ENCODE assay signal across 13 mouse cellular contexts in genomic region chr12:70648179-70648811, GRCm38 (mm10).
A peak's percentile ranks its signal among the peaks of the same experiment; 100 is the strongest.
DNase-seq lines count a peak whose midpoint lies in the region; ATAC-seq and TF ChIP-seq lines count a peak whose summit lies in the region.
"Had no signal": no experiment of that assay in that cellular context is flagged by ENCODE, and none has a peak within 500 bp of the region (broad histone marks: within the 10 kb centered on the region; RNA-seq: fewer than 3 reads in every experiment).

No protein-coding gene starts in this region.

- DNase-seq in heart, adult 18-20 months, result peak; percentile 54 to 67
- DNase-seq in heart, postnatal 25 days (ENCODE audit: low spot score), result no peak
- DNase-seq in midbrain, embryonic 11.5 days (ENCODE audit: low spot score, missing footprints), result peak; percentile 64
- DNase-seq in stomach, postnatal 0 days (ENCODE audit: low spot score), result no peak
- DNase-seq in gastrocnemius, adult 8-10 months (ENCODE audit: low spot score in 2 of 2), result no peak
- no peak for DNase-seq in forebrain, embryonic 14.5 days (ENCODE audit: low spot score)
- DNase-seq: thymus, postnatal 14 days had no signal

- no peak overlapping the region for H3K9ac ChIP-seq in midbrain, embryonic 11.5 days (ENCODE audit: low read length)
- no peak overlapping the region for H3K9ac ChIP-seq in midbrain, embryonic 13.5 days (replicated peaks)
- no peak overlapping the region for H3K9ac ChIP-seq in heart, embryonic 13.5 days
- no peak overlapping the region for H3K9ac ChIP-seq in stomach, postnatal 0 days (ENCODE audit: low read length)
- H3K9ac ChIP-seq in forebrain, embryonic 14.5 days (ENCODE audit: low read length), result no peak overlapping the region
- H3K9ac ChIP-seq: midbrain, embryonic 12.5 days; neural tube, embryonic 13.5 days had no signal

- H3K9me3 ChIP-seq in midbrain, embryonic 11.5 days (ENCODE audit: control insufficient read depth, low read length), result no peaks in the 10 kb centered on the region
- no peaks in the 10 kb centered on the region for H3K9me3 ChIP-seq in midbrain, embryonic 13.5 days
- H3K9me3 ChIP-seq in heart, embryonic 13.5 days, result no peaks in the 10 kb centered on the region
- no peaks in the 10 kb centered on the region for H3K9me3 ChIP-seq in stomach, postnatal 0 days (ENCODE audit: control insufficient read depth, low read length)
- H3K9me3 ChIP-seq in forebrain, embryonic 14.5 days (replicated peaks; ENCODE audit: control insufficient read depth, low read length), result no peaks in the 10 kb centered on the region
- H3K9me3 ChIP-seq: midbrain, embryonic 12.5 days; neural tube, embryonic 13.5 days had no signal

- H3K36me3 ChIP-seq in midbrain, embryonic 11.5 days (ENCODE audit: control insufficient read depth, insufficient read depth, low read length), result no peaks in the 10 kb centered on the region
- H3K36me3 ChIP-seq in midbrain, embryonic 13.5 days, result no peaks in the 10 kb centered on the region
- no peaks in the 10 kb centered on the region for H3K36me3 ChIP-seq in heart, embryonic 13.5 days
- no peaks in the 10 kb centered on the region for H3K36me3 ChIP-seq in stomach, postnatal 0 days (ENCODE audit: control insufficient read depth, insufficient read depth, low read length)
- no peaks in the 10 kb centered on the region for H3K36me3 ChIP-seq in forebrain, embryonic 14.5 days (ENCODE audit: control insufficient read depth, insufficient read depth, low read length)
- H3K36me3 ChIP-seq: midbrain, embryonic 12.5 days; neural tube, embryonic 13.5 days had no signal

- ATAC-seq in midbrain, embryonic 11.5 days (ENCODE audit: low FRiP score), result no peak
- ATAC-seq in midbrain, embryonic 13.5 days, result no peak
- ATAC-seq in heart, embryonic 13.5 days (ENCODE audit: extremely low read depth, insufficient number of reproducible peaks, low FRiP score, low TSS enrichment), result no peak
- ATAC-seq in stomach, postnatal 0 days (ENCODE audit: low FRiP score, low TSS enrichment), result 0 out of 2 replicates have a peak, but pooled peaks have one; percentile 32
- no peak for ATAC-seq in forebrain, embryonic 14.5 days
- ATAC-seq: intestine, postnatal 0 days had no signal

- no peak overlapping the region for H3K4me2 ChIP-seq in midbrain, embryonic 11.5 days
- no peak overlapping the region for H3K4me2 ChIP-seq in midbrain, embryonic 13.5 days (replicated peaks)
- H3K4me2 ChIP-seq in heart, embryonic 13.5 days, result no peak overlapping the region
- no peak overlapping the region for H3K4me2 ChIP-seq in stomach, postnatal 0 days (replicated peaks; ENCODE audit: low read depth)
- H3K4me2 ChIP-seq in forebrain, embryonic 14.5 days (ENCODE audit: low read length), result no peak overlapping the region
- H3K4me2 ChIP-seq: liver, embryonic 11.5 days; midbrain, embryonic 12.5 days; neural tube, embryonic 13.5 days had no signal

- H3K4me3 ChIP-seq in midbrain, embryonic 11.5 days (ENCODE audit: low read depth, low read length), result no peak overlapping the region
- H3K4me3 ChIP-seq in midbrain, embryonic 13.5 days (replicated peaks), result no peak overlapping the region
- no peak overlapping the region for H3K4me3 ChIP-seq in heart, embryonic 13.5 days
- no peak overlapping the region for H3K4me3 ChIP-seq in stomach, postnatal 0 days (ENCODE audit: low read depth, low read length)
- no peak overlapping the region for H3K4me3 ChIP-seq in forebrain, embryonic 14.5 days (ENCODE audit: low read depth, low read length)
- H3K4me3 ChIP-seq: midbrain, embryonic 12.5 days; neural tube, embryonic 13.5 days had no signal

- no peaks in the 10 kb centered on the region for H3K4me1 ChIP-seq in midbrain, embryonic 11.5 days (ENCODE audit: control insufficient read depth, insufficient read depth, low read length)
- no peaks in the 10 kb centered on the region for H3K4me1 ChIP-seq in midbrain, embryonic 13.5 days (replicated peaks)
- H3K4me1 ChIP-seq in heart, embryonic 13.5 days, result peaks cover 50% of the 10 kb centered on the region
- H3K4me1 ChIP-seq in stomach, postnatal 0 days (replicated peaks; ENCODE audit: control insufficient read depth, insufficient read depth), result no peaks in the 10 kb centered on the region; the same call in 1 of the 2 replicates
- H3K4me1 ChIP-seq in forebrain, embryonic 14.5 days (ENCODE audit: control insufficient read depth, insufficient read depth, low read length), result no peaks in the 10 kb centered on the region
- H3K4me1 ChIP-seq: midbrain, embryonic 12.5 days; neural tube, embryonic 13.5 days had no signal

- H3K27ac ChIP-seq in midbrain, embryonic 11.5 days (ENCODE audit: low read depth, low read length), result no peak overlapping the region
- no peak overlapping the region for H3K27ac ChIP-seq in midbrain, embryonic 13.5 days
- peak overlapping the region; percentile 78 for H3K27ac ChIP-seq in heart, embryonic 13.5 days (replicated peaks)
- peak overlapping the region; percentile 63 for H3K27ac ChIP-seq in stomach, postnatal 0 days (replicated peaks)
- H3K27ac ChIP-seq in forebrain, embryonic 14.5 days (ENCODE audit: low read depth, low read length), result no peak overlapping the region
- H3K27ac ChIP-seq: midbrain, embryonic 12.5 days; neural tube, embryonic 13.5 days had no signal

- no peaks in the 10 kb centered on the region for H3K27me3 ChIP-seq in midbrain, embryonic 11.5 days (ENCODE audit: control insufficient read depth, insufficient read depth, low read length)
- H3K27me3 ChIP-seq in midbrain, embryonic 13.5 days, result no peaks in the 10 kb centered on the region
- no peaks in the 10 kb centered on the region for H3K27me3 ChIP-seq in heart, embryonic 13.5 days (replicated peaks)
- H3K27me3 ChIP-seq in stomach, postnatal 0 days (ENCODE audit: control insufficient read depth, insufficient read depth, low read length), result no peaks in the 10 kb centered on the region
- H3K27me3 ChIP-seq in forebrain, embryonic 14.5 days (replicated peaks; ENCODE audit: control insufficient read depth, insufficient read depth, low read length), result no peaks in the 10 kb centered on the region
- H3K27me3 ChIP-seq: midbrain, embryonic 12.5 days; neural tube, embryonic 13.5 days had no signal

- TF ChIP-seq EP300 in stomach, postnatal 0 days (optimal IDR thresholded peaks at IDR 0.05), result no peak

- no peak for TF ChIP-seq CTCF in stomach, postnatal 0 days (IDR thresholded peaks at IDR 0.05; ENCODE audit: low read depth)

- WGBS in midbrain, embryonic 11.5 days, result 79% methylated on average over 6 of the region's 6 CpGs
- WGBS in midbrain, embryonic 13.5 days, result 86% methylated on average over 6 of the region's 6 CpGs
- WGBS in heart, embryonic 13.5 days, result 58% methylated on average over 6 of the region's 6 CpGs
- WGBS in stomach, postnatal 0 days, result 55% methylated on average over 6 of the region's 6 CpGs
- 81% methylated on average over 6 of the region's 6 CpGs for WGBS in forebrain, embryonic 14.5 days

- intact Hi-C loops in heart, postnatal 25 days (cut with DNase I), result no loop called here

Comparison
In these comparisons a context has a peak if more than half of its experiments do, and no peak if none do; other contexts are left out.
1. DNase-seq: peak in heart, adult 18-20 months (2 of 2) and midbrain, embryonic 11.5 days (single experiment); none in heart, postnatal 25 days (single experiment), stomach, postnatal 0 days (single experiment), gastrocnemius, adult 8-10 months (0 of 2) and forebrain, embryonic 14.5 days (single experiment).
2. H3K27ac ChIP-seq: peak in heart, embryonic 13.5 days (single experiment) and stomach, postnatal 0 days (single experiment); none in midbrain, embryonic 11.5 days (single experiment), midbrain, embryonic 13.5 days (single experiment) and forebrain, embryonic 14.5 days (single experiment).